Mouse (Mus musculus) heart, embryonic 14.5 days (tissue): ENCODE data around the gene Fmnl2. TPM values are rescaled to one million over a fixed set of nuclear protein-coding genes. Genes with fewer than 3 reads are reported as not detected.

Experiments
- ATAC-seq: fragments of 200-750 bp; cut with Nextera tagmentation; 2 replicates; pipeline ENCODE4 v1.8.0; 2017; ENCODE audit warnings: low read depth, moderate TSS enrichment; ENCODE audit not compliant: insufficient number of reproducible peaks, insufficient read depth, low FRiP score
- H3K27ac ChIP-seq, 2 experiments: fragments of 200-500 bp in 1 of 2; fragments of 300-500 bp in 1 of 2; sonication (generic) in 1 of 2; replicated peaks in 1 of 2; 2 replicates each; pipeline ENCODE4 v1.5.1; 2012 to 2014; ENCODE audit warnings: low read depth in 2 of 2, low read length in 2 of 2, control low read depth in 1 of 2, mild to moderate bottlenecking in 1 of 2, mixed read lengths in 1 of 2; ENCODE audit not compliant: control insufficient read depth in 1 of 2, insufficient read depth in 1 of 2
- H3K27me3 ChIP-seq: fragments of 300-500 bp; sonication (generic); 2 replicates; pipeline ENCODE4 v1.6.1; 2014; ENCODE audit warnings: mild to moderate bottlenecking, low read length, control low read depth; ENCODE audit not compliant: control insufficient read depth, insufficient read depth
- H3K36me3 ChIP-seq: fragments of 300-500 bp; sonication (generic); 2 replicates; pipeline ENCODE4 v1.6.1; 2014; ENCODE audit warnings: mild to moderate bottlenecking, control low read depth, low read length, mixed read lengths; ENCODE audit not compliant: control insufficient read depth, insufficient read depth
- H3K4me1 ChIP-seq, 2 experiments: fragments of 200-500 bp in 1 of 2; fragments of 300-500 bp in 1 of 2; sonication (generic) in 1 of 2; 2 replicates each; pipeline ENCODE4 v1.6.1; 2012 to 2014; ENCODE audit warnings: low read length in 2 of 2, control low read depth in 1 of 2, mixed read lengths in 1 of 2; ENCODE audit not compliant: control insufficient read depth in 2 of 2, insufficient read depth in 2 of 2
- H3K4me2 ChIP-seq: fragments of 300-500 bp; sonication (generic); 2 replicates; pipeline ENCODE4 v1.6.1; 2014; ENCODE audit warnings: mild to moderate bottlenecking, low read length
- H3K4me3 ChIP-seq, 2 experiments: fragments of 200-500 bp in 1 of 2; fragments of 300-500 bp in 1 of 2; sonication (generic) in 1 of 2; 2 replicates each; pipeline ENCODE4 v1.5.1; 2012 to 2014; ENCODE audit warnings: low read length in 2 of 2, mild to moderate bottlenecking in 2 of 2, control low read depth in 1 of 2, low read depth in 1 of 2, moderate library complexity in 1 of 2; ENCODE audit not compliant: control insufficient read depth in 1 of 2, insufficient read depth in 1 of 2
- H3K9ac ChIP-seq: fragments of 300-500 bp; sonication (generic); 2 replicates; pipeline ENCODE4 v1.6.1; 2014; ENCODE audit warnings: mild to moderate bottlenecking, low read length
- H3K9me3 ChIP-seq: fragments of 300-500 bp; sonication (generic); 2 replicates; pipeline ENCODE4 v1.6.1; 2016; ENCODE audit warnings: low read length, control low read depth; ENCODE audit not compliant: control insufficient read depth
- WGBS: fragments of 180-500 bp; shearing (Covaris S2); extraction: QIAGEN DNeasy Blood & Tissue Kit; methylation state at CpG from one replicate; pipeline ENCODE4 v1.1.7; 2014; 5-methylcytosine and 5-hydroxymethylcytosine counted together
- polyA plus RNA-seq: library from polyadenylated mRNA; unstranded; fragments of >200 nt; fragmentation: Nextera tagmentation; extraction: Ambion mirVana; gene quantifications from 2 replicates; pipeline ENCODE4 v1.2.1, GENCODE M21; 2014

Gene Fmnl2
- polyA plus RNA-seq, 1 experiment from 2014 or later: 1.7 TPM

DNA sequence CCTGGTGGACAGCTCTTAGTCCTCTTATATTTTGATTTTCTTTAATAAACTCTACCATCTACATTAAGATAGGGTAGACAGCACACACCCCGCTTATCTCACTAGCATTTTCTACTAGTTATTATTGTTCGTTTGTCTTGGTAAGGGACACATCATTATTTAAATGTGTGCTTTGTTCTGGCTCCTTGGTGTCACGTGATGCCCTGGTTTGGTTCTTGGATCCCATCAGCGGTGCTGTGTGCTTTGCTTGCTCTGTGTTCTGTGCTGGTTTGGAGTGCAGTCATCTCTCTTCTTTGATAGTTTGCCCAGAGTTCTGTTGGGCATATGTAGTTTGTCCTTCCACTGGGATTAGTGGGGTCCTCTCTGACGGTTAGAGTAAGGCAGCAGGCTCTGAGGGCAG, 57.9 kb downstream of the Fmnl2 start:
- 81% methylated on average over 5 of the region's 5 CpGs for WGBS
- H3K4me2 ChIP-seq: no peak overlapping the region
- no peaks in the 10 kb centered on the region for H3K27me3 ChIP-seq
- H3K9me3 ChIP-seq: no peaks in the 10 kb centered on the region
- no peak for ATAC-seq
- no peaks in the 10 kb centered on the region for H3K36me3 ChIP-seq
- no peak overlapping the region for H3K4me3 ChIP-seq
- no peak overlapping the region for H3K9ac ChIP-seq
- no peaks in the 10 kb centered on the region for H3K4me1 ChIP-seq
- no peak overlapping the region for H3K27ac ChIP-seq

DNA sequence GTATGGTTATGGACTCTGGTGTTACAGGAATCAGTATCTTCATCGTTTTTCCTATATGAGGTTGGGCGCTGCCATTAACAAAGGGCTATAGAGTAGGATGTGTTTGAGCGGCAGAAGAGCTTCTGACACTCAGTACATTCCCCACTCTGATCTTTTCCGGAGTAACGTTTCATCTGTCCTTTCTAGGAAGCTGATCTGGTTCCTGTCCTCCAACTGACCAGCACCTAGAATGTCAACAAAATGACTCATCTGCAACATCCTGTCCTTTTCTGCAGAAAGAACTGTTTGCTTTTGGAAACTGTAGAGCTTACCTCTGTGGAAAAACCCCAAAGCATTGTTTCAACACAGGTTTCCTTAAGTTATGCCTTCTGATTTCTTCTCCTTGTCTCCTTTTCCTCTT, 60.4 kb downstream of the Fmnl2 start:
- Histone ChIP-seq H3K27me3 (no peaks in the 10 kb centered on the region), H3K4me2 (no peak overlapping the region), H3K9ac (no peak overlapping the region), H3K4me3 (no peak overlapping the region), H3K9me3 (no peaks in the 10 kb centered on the region), H3K27ac (no peak overlapping the region), H3K4me1 (no peaks in the 10 kb centered on the region), H3K36me3 (no peaks in the 10 kb centered on the region)
- WGBS: 53% methylated on average over 5 of the region's 5 CpGs
- no peak for ATAC-seq

- H3K9ac ChIP-seq: no peak overlapping the region
- H3K9me3 ChIP-seq: no peaks in the 10 kb centered on the region
- no peaks in the 10 kb centered on the region for H3K36me3 ChIP-seq
- H3K4me3 ChIP-seq: no peak overlapping the region
- no peaks in the 10 kb centered on the region for H3K27me3 ChIP-seq
- no peak overlapping the region for H3K4me2 ChIP-seq
- ATAC-seq: no peak
- H3K27ac ChIP-seq: no peak overlapping the region
- no peaks in the 10 kb centered on the region for H3K4me1 ChIP-seq
- WGBS: 81% methylated on average over 5 of the region's 5 CpGs
These were observed 63.2 kb downstream of the Fmnl2 start for GRCm38 (mm10) chr2:52920701-52921435.

GRCm38 (mm10) chr2:52925062-52925461, 67.4 kb downstream of the Fmnl2 start:
- no peak overlapping the region for H3K4me3 ChIP-seq
- no peaks in the 10 kb centered on the region for H3K27me3 ChIP-seq
- H3K9me3 ChIP-seq: no peaks in the 10 kb centered on the region
- no peak overlapping the region for H3K4me2 ChIP-seq
- H3K27ac ChIP-seq: no peak overlapping the region
- H3K36me3 ChIP-seq: no peaks in the 10 kb centered on the region
- WGBS: 82% methylated on average over 3 of the region's 3 CpGs
- no peak overlapping the region for H3K9ac ChIP-seq
- no peak for ATAC-seq
- H3K4me1 ChIP-seq: peaks cover 3 to 14% of the 10 kb centered on the region in 2 experiments

- H3K9ac ChIP-seq: no peak overlapping the region
- ATAC-seq: no peak
- 64% methylated on average over 3 of the region's 3 CpGs for WGBS
These were observed 69.7 kb downstream of the Fmnl2 start for GRCm38 (mm10) chr2:52927381-52927780.

DNA sequence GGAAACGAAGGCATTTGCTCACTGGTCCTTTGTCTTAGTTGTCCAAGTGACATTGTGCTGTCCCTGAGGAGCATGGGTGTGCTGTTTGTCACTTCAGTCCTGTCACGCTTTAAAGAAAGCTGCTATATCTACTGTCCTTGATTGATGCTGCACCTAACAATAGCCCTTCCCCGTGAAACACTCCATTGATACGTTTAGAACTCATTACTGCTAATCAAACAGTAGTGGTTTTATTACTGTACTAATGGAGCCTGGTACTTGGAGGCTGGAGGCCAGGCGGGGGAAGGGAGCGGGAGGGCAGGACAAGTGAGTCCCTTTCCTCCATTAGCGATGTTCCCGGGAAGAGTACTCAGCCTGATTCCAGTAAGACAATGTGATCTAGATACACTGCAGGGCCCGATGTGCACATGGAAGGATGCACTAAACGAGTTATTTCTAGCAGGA, 70.2 kb downstream of the Fmnl2 start:
- no peaks in the 10 kb centered on the region for H3K36me3 ChIP-seq
- H3K27me3 ChIP-seq: no peaks in the 10 kb centered on the region
- H3K4me3 ChIP-seq: no peak overlapping the region
- peaks cover 3 to 16% of the 10 kb centered on the region in 2 experiments for H3K4me1 ChIP-seq
- H3K9ac ChIP-seq: no peak overlapping the region
- 39% methylated on average over 10 of the region's 10 CpGs for WGBS
- H3K27ac ChIP-seq: no peak overlapping the region
- ATAC-seq: no peak
- H3K9me3 ChIP-seq: no peaks in the 10 kb centered on the region
- H3K4me2 ChIP-seq: no peak overlapping the region

More at GRCm38 (mm10) chr2:52927381-52927780, 69.7 kb downstream of the Fmnl2 start:
- Histone ChIP-seq H3K9me3 (no peaks in the 10 kb centered on the region), H3K36me3 (no peaks in the 10 kb centered on the region), H3K27ac (no peak overlapping the region), H3K4me1 (peaks cover 3 to 16% of the 10 kb centered on the region in 2 experiments), H3K27me3 (no peaks in the 10 kb centered on the region), H3K4me3 (no peak overlapping the region), H3K4me2 (no peak overlapping the region)

DNA sequence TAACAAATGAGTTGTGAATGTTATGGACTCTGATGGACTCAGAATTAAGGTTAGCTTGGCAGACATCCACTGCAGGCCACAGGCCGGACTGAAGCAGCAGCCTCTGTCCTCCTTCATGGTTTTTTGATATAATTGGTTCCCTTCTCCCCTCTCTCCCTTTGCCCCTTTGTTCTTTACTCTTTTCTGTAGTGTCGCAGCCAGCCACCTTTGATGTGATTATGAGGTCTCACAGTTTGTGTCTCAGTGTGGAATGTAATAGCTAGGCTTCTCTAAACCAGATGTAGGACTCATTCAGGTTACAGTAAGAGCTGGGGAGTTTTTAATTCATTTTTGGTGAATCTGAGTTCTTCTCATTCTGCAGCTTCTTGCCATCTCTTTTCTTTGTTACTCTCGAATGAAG, 70.7 kb downstream of the Fmnl2 start:
- WGBS: 75% methylated on average over 3 of the region's 3 CpGs
- Histone ChIP-seq H3K9ac (no peak overlapping the region), H3K27ac (no peak overlapping the region), H3K4me1 (peaks cover 3 to 16% of the 10 kb centered on the region in 2 experiments), H3K4me3 (no peak overlapping the region), H3K27me3 (no peaks in the 10 kb centered on the region), H3K4me2 (no peak overlapping the region), H3K9me3 (no peaks in the 10 kb centered on the region), H3K36me3 (no peaks in the 10 kb centered on the region)
- no peak for ATAC-seq
